Mouse (Mus musculus): ENCODE data around the gene Ces1g. TPM values are rescaled to one million over a fixed set of nuclear protein-coding genes. Genes with fewer than 3 reads are reported as not detected.

Gene Ces1g
- polyA plus RNA-seq, 1 experiment from 2014 or later, result 0.26 TPM

GRCm38 (mm10) chr8:93252400-93252925 lies 84.6 kb downstream of the Ces1g start:
- Histone ChIP-seq H3K4me2 (ENCODE audit: low read length) (no peak overlapping the region), H3K9ac (ENCODE audit: low read length) (no peak overlapping the region), H3K9me3 (ENCODE audit: control insufficient read depth, low read length) (no peaks in the 10 kb centered on the region), H3K27ac (ENCODE audit: low read depth) (no peak overlapping the region), H3K27me3 (replicated peaks; ENCODE audit: control insufficient read depth, insufficient read depth, low read length) (no peaks in the 10 kb centered on the region), H3K4me1 (replicated peaks; ENCODE audit: control insufficient read depth, insufficient read depth, low read length) (no peaks in the 10 kb centered on the region), H3K36me3 (ENCODE audit: control insufficient read depth, insufficient read depth, low read length) (no peaks in the 10 kb centered on the region), H3K4me3 (ENCODE audit: low read depth, low read length) (no peak overlapping the region)
- DNase-seq (ENCODE audit: low spot score), result no peak
- ATAC-seq (replicated peaks; ENCODE audit: low FRiP score, low TSS enrichment, low read depth), result no peak
- WGBS, result 86% methylated on average over 1 of the region's 1 CpGs

Other genes starting within 250 kb of the Ces1g start
- gene Ces1c, start 206.0 kb downstream of the Ces1g start, polyA plus RNA-seq (2014; fragmentation: Nextera tagmentation; extraction: Ambion mirVana), result 0.28 and 0.45 TPM in 2 replicates
- 0.61 TPM in 1 of 2 replicates, not detected in the other for gene Ces1d, start 139.5 kb downstream of the Ces1g start, polyA plus RNA-seq (2014; fragmentation: Nextera tagmentation; extraction: Ambion mirVana)
- gene Ces1e, start 107.7 kb downstream of the Ces1g start, polyA plus RNA-seq (2014; fragmentation: Nextera tagmentation; extraction: Ambion mirVana), result 0.28 and 0.45 TPM in 2 replicates
- gene Ces1f, start 57.6 kb downstream of the Ces1g start, polyA plus RNA-seq (2014; fragmentation: Nextera tagmentation; extraction: Ambion mirVana), result not detected in 2 replicates
- not detected in 2 replicates for gene Ces1h, start 42.4 kb upstream of the Ces1g start, polyA plus RNA-seq (2014; fragmentation: Nextera tagmentation; extraction: Ambion mirVana)
- gene Ces5a, start 198.5 kb upstream of the Ces1g start, polyA plus RNA-seq (2014; fragmentation: Nextera tagmentation; extraction: Ambion mirVana), result not detected in 2 replicates